Mouse (Mus musculus): ENCODE data around the gene Prtg. TPM values are rescaled to one million over a fixed set of nuclear protein-coding genes. Genes with fewer than 3 reads are reported as not detected.

Prtg gene
- total and polyA plus RNA-seq, 3 experiments, result not detected

- TF ChIP-seq RCOR1 (conservative IDR thresholded peaks at IDR 0.05; ENCODE audit: low read depth, low read length) (no peak), MXI1 (IDR thresholded peaks at IDR 0.05; ENCODE audit: low read depth, low read length) (no peak), BHLHE40 (IDR thresholded peaks at IDR 0.05; ENCODE audit: low read depth, low read length) (no peak), CTCF (conservative IDR thresholded peaks at IDR 0.05 in 1 of 2, IDR thresholded peaks at IDR 0.05 in 1 of 2; ENCODE audit: low read depth in 2 of 2, low read length in 2 of 2) (no peak), POLR2A (IDR thresholded peaks at IDR 0.05; ENCODE audit: low read depth, low read length) (no peak), CHD1 (IDR thresholded peaks at IDR 0.05; ENCODE audit: low read depth, low read length) (no peak), MEF2A (IDR thresholded peaks at IDR 0.05; ENCODE audit: borderline replicate concordance, low read depth, low read length) (no peak), NRF1 (IDR thresholded peaks at IDR 0.05; ENCODE audit: low read depth, low read length) (no peak), KAT2A (IDR thresholded peaks at IDR 0.05; ENCODE audit: insufficient replicate concordance, low read length) (no peak), E2F4 (IDR thresholded peaks at IDR 0.05; ENCODE audit: insufficient replicate concordance, low read depth, low read length) (no peak), PAX5 (IDR thresholded peaks at IDR 0.05; ENCODE audit: low read length) (no peak), ELF1 (IDR thresholded peaks at IDR 0.05; ENCODE audit: low read depth, low read length) (no peak), CHD2 (IDR thresholded peaks at IDR 0.05; ENCODE audit: low read length) (no peak)
Observed at GRCm38 (mm10) chr9:72915728-72916127, 109.1 kb downstream of the Prtg start.

DNA sequence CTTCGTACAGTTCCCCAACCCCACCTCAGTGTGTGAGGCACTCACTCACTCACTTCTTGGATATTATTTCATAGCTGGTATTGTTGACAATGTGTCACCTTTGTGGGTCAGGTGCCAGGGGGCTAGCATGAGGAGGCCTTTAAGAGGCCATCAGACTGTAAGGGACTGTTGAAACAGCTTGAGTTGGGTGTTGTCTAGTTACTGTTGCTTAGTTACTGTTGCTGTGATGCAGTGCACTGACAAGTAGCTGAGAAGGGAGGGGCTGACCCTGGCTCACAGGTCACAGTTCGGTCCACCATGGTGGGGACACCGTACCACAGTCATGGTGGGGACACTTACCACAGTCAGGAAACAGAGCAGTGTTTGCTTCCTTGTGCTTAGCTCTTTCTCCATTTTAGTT is 116.4 kb downstream of the Prtg start:
- in situ Hi-C loops (cut with MboI; ENCODE audit: low pct_ligation_motif_present, low pct_unique_long_range_greater_than_20kb, low sequenced_read_pairs), result no loop called here
- H3K27ac ChIP-seq (ENCODE audit: insufficient read depth, low read depth), result no peak overlapping the region
- no peak for DNase-seq (ENCODE audit: extremely low read depth)
- H3K4me3 ChIP-seq (replicated peaks in 1 of 3; ENCODE audit: low read depth in 2 of 3, low read length in 2 of 3, poor library complexity in 1 of 3), result no peak overlapping the region
- peaks cover 22% of the 10 kb centered on the region for H3K9me3 ChIP-seq (replicated peaks; ENCODE audit: low read length)
- H3K4me1 ChIP-seq (ENCODE audit: control insufficient read depth in 1 of 2, insufficient read depth in 2 of 2), result no peaks in the 10 kb centered on the region
- dilution Hi-C loops (cut with MboI; ENCODE audit: extremely low pct_ligation_motif_present, extremely low pct_unique_long_range_greater_than_20kb, low sequenced_read_pairs), result no loop called here
- TF ChIP-seq PAX5 (IDR thresholded peaks at IDR 0.05; ENCODE audit: low read length), result no peak
- no peak for TF ChIP-seq CHD2 (IDR thresholded peaks at IDR 0.05; ENCODE audit: low read length)
- TF ChIP-seq JUND (conservative IDR thresholded peaks at IDR 0.05; ENCODE audit: low read depth, low read length), result no peak
- no peak for TF ChIP-seq MEF2A (IDR thresholded peaks at IDR 0.05; ENCODE audit: borderline replicate concordance, low read depth, low read length)
- TF ChIP-seq IRF4 (IDR thresholded peaks at IDR 0.05; ENCODE audit: low read depth, low read length), result no peak
- H3K27me3 ChIP-seq (replicated peaks), result peaks cover 5% of the 10 kb centered on the region
- H3K9ac ChIP-seq (ENCODE audit: insufficient read depth, low read depth), result no peak overlapping the region
- H3K4me2 ChIP-seq (ENCODE audit: insufficient read depth, low read depth, poor library complexity, severe bottlenecking), result no peak overlapping the region
- no peaks in the 10 kb centered on the region for H3K79me2 ChIP-seq (replicated peaks; ENCODE audit: control insufficient read depth, extremely low read depth, insufficient read depth, poor library complexity, severe bottlenecking)
- no peaks in the 10 kb centered on the region for H3K36me3 ChIP-seq (replicated peaks in 1 of 2; ENCODE audit: control insufficient read depth in 1 of 2, insufficient read depth in 1 of 2, low read length in 1 of 2)

More at GRCm38 (mm10) chr9:72915728-72916127, 109.1 kb downstream of the Prtg start:
- Histone ChIP-seq H3K9ac (ENCODE audit: insufficient read depth, low read depth) (no peak overlapping the region), H3K36me3 (replicated peaks in 1 of 2; ENCODE audit: control insufficient read depth in 1 of 2, insufficient read depth in 1 of 2, low read length in 1 of 2) (no peaks in the 10 kb centered on the region), H3K4me3 (replicated peaks in 1 of 3; ENCODE audit: low read depth in 2 of 3, low read length in 2 of 3, poor library complexity in 1 of 3) (no peak overlapping the region), H3K27ac (ENCODE audit: insufficient read depth, low read depth) (no peak overlapping the region), H3K4me2 (ENCODE audit: insufficient read depth, low read depth, poor library complexity, severe bottlenecking) (peak overlapping the region; percentile 13; the same call in 1 of the 2 replicates), H3K9me3 (replicated peaks; ENCODE audit: low read length) (no peaks in the 10 kb centered on the region), H3K79me2 (replicated peaks; ENCODE audit: control insufficient read depth, extremely low read depth, insufficient read depth, poor library complexity, severe bottlenecking) (no peaks in the 10 kb centered on the region), H3K27me3 (replicated peaks) (no peaks in the 10 kb centered on the region), H3K4me1 (ENCODE audit: control insufficient read depth in 1 of 2, insufficient read depth in 2 of 2) (no peaks in the 10 kb centered on the region)
- no peak for DNase-seq (ENCODE audit: extremely low read depth)
- dilution Hi-C loops (cut with MboI; ENCODE audit: extremely low pct_ligation_motif_present, extremely low pct_unique_long_range_greater_than_20kb, low sequenced_read_pairs) (no loop called here), in situ Hi-C loops (cut with MboI; ENCODE audit: low pct_ligation_motif_present, low pct_unique_long_range_greater_than_20kb, low sequenced_read_pairs) (no loop called here)

All from CH12.LX (cell line).